Comparison of ENCODE assay signal across 21 mouse cellular contexts in the genomic region with DNA sequence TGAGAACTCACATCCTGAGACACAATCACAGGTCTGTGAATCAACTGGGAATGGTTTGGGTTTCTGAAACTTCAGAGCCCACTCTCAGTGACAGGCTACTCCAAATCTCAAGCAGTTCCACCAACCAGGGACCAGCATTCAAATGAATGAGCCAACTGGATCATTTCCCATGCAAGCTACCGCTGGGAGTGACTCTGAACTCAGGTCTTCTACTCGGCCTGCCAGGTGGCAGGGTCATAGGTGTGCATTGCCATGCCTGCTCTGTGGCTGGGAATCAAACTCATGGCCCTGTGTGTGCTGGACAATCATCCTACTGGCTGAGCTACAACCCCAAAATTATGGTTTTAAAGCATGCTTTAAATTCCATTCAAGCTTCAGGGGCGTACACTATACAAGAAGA. TPM values are rescaled to one million over a fixed set of nuclear protein-coding genes. Genes with fewer than 3 reads are reported as not detected.
DNase-seq lines count a peak whose midpoint lies in the region; ATAC-seq and TF ChIP-seq lines count a peak whose summit lies in the region.
"Had no signal": no experiment of that assay in that cellular context is flagged by ENCODE, and none has a peak within 500 bp of the region (broad histone marks: within the 10 kb centered on the region; RNA-seq: fewer than 3 reads in every experiment).

No protein-coding gene starts in this region.

- DNase-seq in hindbrain, embryonic 14.5 days (ENCODE audit: low spot score): no peak
- no peak for DNase-seq in kidney, postnatal 36 days
- no peak for DNase-seq in thymus, postnatal 0 days (ENCODE audit: low spot score)
- DNase-seq: adrenal gland, adult 2 months; adrenal gland, postnatal 25 days; cerebellum, adult 8-10 months; embryo, embryonic 11 days; gastrocnemius, postnatal 10 days; heart, adult 2 months; heart, postnatal 4 days had no signal

- no peaks in the 10 kb centered on the region for H3K27me3 ChIP-seq in hindbrain, embryonic 13.5 days
- no peaks in the 10 kb centered on the region for H3K27me3 ChIP-seq in hindbrain, embryonic 14.5 days (ENCODE audit: control insufficient read depth, insufficient read depth, low read length)
- no peaks in the 10 kb centered on the region for H3K27me3 ChIP-seq in neural tube, embryonic 13.5 days
- no peaks in the 10 kb centered on the region for H3K27me3 ChIP-seq in neural tube, embryonic 15.5 days (replicated peaks)
- no peaks in the 10 kb centered on the region for H3K27me3 ChIP-seq in intestine, postnatal 0 days (replicated peaks; ENCODE audit: control insufficient read depth, insufficient read depth, low read length)
- H3K27me3 ChIP-seq: embryonic facial prominence, embryonic 15.5 days; heart, embryonic 12.5 days had no signal

- H3K4me2 ChIP-seq in hindbrain, embryonic 13.5 days: no peak overlapping the region
- H3K4me2 ChIP-seq in hindbrain, embryonic 14.5 days (replicated peaks): no peak overlapping the region
- no peak overlapping the region for H3K4me2 ChIP-seq in neural tube, embryonic 13.5 days
- H3K4me2 ChIP-seq in neural tube, embryonic 15.5 days: no peak overlapping the region
- H3K4me2 ChIP-seq in intestine, postnatal 0 days (replicated peaks; ENCODE audit: low read depth): no peak overlapping the region
- H3K4me2 ChIP-seq: embryonic facial prominence, embryonic 15.5 days; heart, embryonic 12.5 days had no signal

- H3K27ac ChIP-seq in hindbrain, embryonic 13.5 days: peak overlapping the region; percentile 10; the same call in 1 of the 2 replicates
- H3K27ac ChIP-seq in hindbrain, embryonic 14.5 days: no peak overlapping the region
- peak overlapping the region; percentile 46 for H3K27ac ChIP-seq in neural tube, embryonic 13.5 days (replicated peaks)
- H3K27ac ChIP-seq in neural tube, embryonic 15.5 days (replicated peaks): no peak overlapping the region
- peak overlapping the region; percentile 93 for H3K27ac ChIP-seq in intestine, postnatal 0 days (ENCODE audit: low read depth, low read length)
- H3K27ac ChIP-seq: embryonic facial prominence, embryonic 15.5 days; forebrain, embryonic 10.5 days; heart, adult 2 months had no signal

- no peak overlapping the region for H3K4me3 ChIP-seq in hindbrain, embryonic 13.5 days
- no peak overlapping the region for H3K4me3 ChIP-seq in hindbrain, embryonic 14.5 days (replicated peaks; ENCODE audit: low read length)
- no peak overlapping the region for H3K4me3 ChIP-seq in neural tube, embryonic 13.5 days
- no peak overlapping the region for H3K4me3 ChIP-seq in neural tube, embryonic 15.5 days (replicated peaks)
- H3K4me3 ChIP-seq in intestine, postnatal 0 days (ENCODE audit: low read depth, low read length): no peak overlapping the region
- H3K4me3 ChIP-seq: embryonic facial prominence, embryonic 15.5 days; erythroblast, embryonic 14.5 days; forebrain, embryonic 10.5 days; heart, adult 2 months; heart, embryonic 12.5 days had no signal

- no peak for ATAC-seq in hindbrain, embryonic 13.5 days (ENCODE audit: low FRiP score)
- no peak for ATAC-seq in hindbrain, embryonic 14.5 days (ENCODE audit: low FRiP score)
- no peak for ATAC-seq in neural tube, embryonic 13.5 days (ENCODE audit: low read depth)
- no peak for ATAC-seq in neural tube, embryonic 15.5 days (ENCODE audit: low FRiP score)
- ATAC-seq in intestine, postnatal 0 days: no peak
- ATAC-seq: forebrain, embryonic 16.5 days; hindbrain, embryonic 16.5 days; inflammation-experienced regulatory T-cells, adult 6 months had no signal

- H3K4me1 ChIP-seq in hindbrain, embryonic 13.5 days (replicated peaks): peaks cover 75% of the 10 kb centered on the region
- H3K4me1 ChIP-seq in hindbrain, embryonic 14.5 days (replicated peaks; ENCODE audit: control insufficient read depth, insufficient read depth, low read length): peaks cover 30% of the 10 kb centered on the region
- peaks cover 87% of the 10 kb centered on the region for H3K4me1 ChIP-seq in neural tube, embryonic 13.5 days (replicated peaks)
- peaks cover 60% of the 10 kb centered on the region for H3K4me1 ChIP-seq in neural tube, embryonic 15.5 days
- H3K4me1 ChIP-seq in intestine, postnatal 0 days (replicated peaks; ENCODE audit: control insufficient read depth, insufficient read depth, low read length): peaks cover 32% of the 10 kb centered on the region; the same call in 1 of the 2 replicates

- no peak for TF ChIP-seq CTCF in intestine, postnatal 0 days (IDR thresholded peaks at IDR 0.05; ENCODE audit: low read depth)

- 0 out of 2 replicates have a peak overlapping the region, but pooled peaks have one; percentile 3 for H3K9ac ChIP-seq in hindbrain, embryonic 13.5 days
- no peak overlapping the region for H3K9ac ChIP-seq in hindbrain, embryonic 14.5 days
- H3K9ac ChIP-seq in neural tube, embryonic 13.5 days: no peak overlapping the region; the same call in 1 of the 2 replicates
- no peak overlapping the region for H3K9ac ChIP-seq in neural tube, embryonic 15.5 days (replicated peaks)
- no peak overlapping the region for H3K9ac ChIP-seq in intestine, postnatal 0 days (ENCODE audit: low read depth, low read length)
- H3K9ac ChIP-seq: embryonic facial prominence, embryonic 15.5 days; heart, embryonic 12.5 days had no signal

- WGBS in hindbrain, embryonic 13.5 days: 70% methylated on average over 3 of the region's 3 CpGs
- WGBS in hindbrain, embryonic 14.5 days: 71% methylated on average over 3 of the region's 3 CpGs
- WGBS in neural tube, embryonic 13.5 days: 67% methylated on average over 3 of the region's 3 CpGs
- WGBS in neural tube, embryonic 15.5 days: 56% methylated on average over 3 of the region's 3 CpGs
- 36% methylated on average over 3 of the region's 3 CpGs for WGBS in intestine, postnatal 0 days

- H3K9me3 ChIP-seq in hindbrain, embryonic 13.5 days: no peaks in the 10 kb centered on the region
- H3K9me3 ChIP-seq in hindbrain, embryonic 14.5 days (ENCODE audit: control insufficient read depth, low read length): no peaks in the 10 kb centered on the region
- H3K9me3 ChIP-seq in neural tube, embryonic 13.5 days: no peaks in the 10 kb centered on the region
- H3K9me3 ChIP-seq in neural tube, embryonic 15.5 days (replicated peaks): no peaks in the 10 kb centered on the region
- H3K9me3 ChIP-seq in intestine, postnatal 0 days (ENCODE audit: control insufficient read depth): no peaks in the 10 kb centered on the region
- H3K9me3 ChIP-seq: embryonic facial prominence, embryonic 15.5 days; forebrain, embryonic 10.5 days; heart, embryonic 12.5 days had no signal

- H3K36me3 ChIP-seq in hindbrain, embryonic 13.5 days: peaks cover 59% of the 10 kb centered on the region
- H3K36me3 ChIP-seq in hindbrain, embryonic 14.5 days (replicated peaks; ENCODE audit: control insufficient read depth, insufficient read depth): peaks cover 43% of the 10 kb centered on the region
- H3K36me3 ChIP-seq in neural tube, embryonic 13.5 days: peaks cover 49% of the 10 kb centered on the region
- peaks cover 36% of the 10 kb centered on the region for H3K36me3 ChIP-seq in neural tube, embryonic 15.5 days
- peaks cover 58% of the 10 kb centered on the region for H3K36me3 ChIP-seq in intestine, postnatal 0 days (ENCODE audit: control insufficient read depth, insufficient read depth)

RNA-seq across cellular contexts. Expression of gene Coro1c, which starts 31.0 kb away (rescaled TPM):
- 176 and 190 TPM in 2 replicates for polyA plus RNA-seq in hindbrain, embryonic 13.5 days (2015; fragmentation: Nextera tagmentation; extraction: Ambion mirVana)
- 172 and 177 TPM in 2 replicates for polyA plus RNA-seq in hindbrain, embryonic 14.5 days (2014; fragmentation: Nextera tagmentation; extraction: Ambion mirVana)
- 183 and 200 TPM in 2 replicates for polyA plus RNA-seq in neural tube, embryonic 13.5 days (2015; fragmentation: Nextera tagmentation; extraction: Ambion mirVana)
- polyA plus RNA-seq in neural tube, embryonic 15.5 days (2015; fragmentation: Nextera tagmentation; extraction: Ambion mirVana): 160 and 162 TPM in 2 replicates
- 116 and 127 TPM in 2 replicates for polyA plus RNA-seq in intestine, postnatal 0 days (2015; fragmentation: Nextera tagmentation; extraction: Ambion mirVana)
- 71.3 and 75.3 TPM in 2 replicates for polyA plus RNA-seq in thymus, postnatal 0 days (2015; fragmentation: Nextera tagmentation; extraction: Ambion mirVana)

RNA-seq across cellular contexts. Expression of gene Selplg, which starts 45.1 kb away (rescaled TPM):
- 1.7 and 1.9 TPM in 2 replicates for polyA plus RNA-seq in hindbrain, embryonic 13.5 days (2015; fragmentation: Nextera tagmentation; extraction: Ambion mirVana)
- polyA plus RNA-seq in hindbrain, embryonic 14.5 days (2014; fragmentation: Nextera tagmentation; extraction: Ambion mirVana): 1.6 and 2.4 TPM in 2 replicates
- polyA plus RNA-seq in neural tube, embryonic 13.5 days (2015; fragmentation: Nextera tagmentation; extraction: Ambion mirVana): 1.9 and 2.5 TPM in 2 replicates
- 2.3 and 27.7 TPM in 2 replicates for polyA plus RNA-seq in neural tube, embryonic 15.5 days (2015; fragmentation: Nextera tagmentation; extraction: Ambion mirVana)
- 2.9 and 3.2 TPM in 2 replicates for polyA plus RNA-seq in intestine, postnatal 0 days (2015; fragmentation: Nextera tagmentation; extraction: Ambion mirVana)
- 205 and 252 TPM in 2 replicates for polyA plus RNA-seq in thymus, postnatal 0 days (2015; fragmentation: Nextera tagmentation; extraction: Ambion mirVana)

Comparison
In these comparisons a context has a peak if more than half of its experiments do, and no peak if none do; other contexts are left out.
1. H3K27ac ChIP-seq: peak in hindbrain, embryonic 13.5 days (single experiment), neural tube, embryonic 13.5 days (single experiment) and intestine, postnatal 0 days (single experiment); none in hindbrain, embryonic 14.5 days (single experiment) and neural tube, embryonic 15.5 days (single experiment).